Mouse (Mus musculus) brain, adult 2 months (tissue): Measurements from ENCODE around the gene Impg1.
"Not testable (repeated sequence)": the region's sequence is repeated elsewhere in the genome, so short reads cannot be mapped to it uniquely, and the experiment has no call there.

Source experiments
- DNase-seq: peaks from one replicate; pipeline ENCODE4 v3.0.0; 2011; ENCODE audit warnings: low read depth, low spot score

The Impg1 gene

GRCm38 (mm10) chr9:80344451-80345000 lies 120.8 kb downstream of the Impg1 start:
- no peak for DNase-seq

- no peak for DNase-seq
These were observed 122.8 kb downstream of the Impg1 start for GRCm38 (mm10) chr9:80342520-80342919.

DNA sequence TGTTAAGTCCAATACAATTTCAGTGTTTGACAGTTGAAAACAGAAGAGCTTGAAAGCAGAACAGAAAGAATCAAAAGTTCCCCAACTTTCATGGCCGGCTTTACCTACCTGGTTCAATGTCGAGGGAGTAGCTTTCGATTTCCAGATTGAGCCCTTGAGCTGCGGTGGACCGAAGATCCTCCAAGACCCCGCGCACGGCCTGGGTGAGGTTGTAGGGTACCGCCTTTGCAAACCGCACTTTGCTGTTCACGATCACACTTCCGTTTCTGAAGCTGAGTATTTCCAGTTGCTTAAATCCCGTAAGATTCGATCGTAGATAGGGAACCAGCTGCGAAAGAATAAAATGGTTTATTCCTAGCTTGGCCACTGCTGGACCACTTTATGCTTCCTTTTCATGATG lies 123.5 kb downstream of the Impg1 start:
- no peak for DNase-seq

GRCm38 (mm10) chr9:80340927-80341326 lies 124.4 kb downstream of the Impg1 start:
- DNase-seq, result peak; percentile 27

- no peak for DNase-seq
These were observed 127.3 kb downstream of the Impg1 start for GRCm38 (mm10) chr9:80338026-80338425.

DNA sequence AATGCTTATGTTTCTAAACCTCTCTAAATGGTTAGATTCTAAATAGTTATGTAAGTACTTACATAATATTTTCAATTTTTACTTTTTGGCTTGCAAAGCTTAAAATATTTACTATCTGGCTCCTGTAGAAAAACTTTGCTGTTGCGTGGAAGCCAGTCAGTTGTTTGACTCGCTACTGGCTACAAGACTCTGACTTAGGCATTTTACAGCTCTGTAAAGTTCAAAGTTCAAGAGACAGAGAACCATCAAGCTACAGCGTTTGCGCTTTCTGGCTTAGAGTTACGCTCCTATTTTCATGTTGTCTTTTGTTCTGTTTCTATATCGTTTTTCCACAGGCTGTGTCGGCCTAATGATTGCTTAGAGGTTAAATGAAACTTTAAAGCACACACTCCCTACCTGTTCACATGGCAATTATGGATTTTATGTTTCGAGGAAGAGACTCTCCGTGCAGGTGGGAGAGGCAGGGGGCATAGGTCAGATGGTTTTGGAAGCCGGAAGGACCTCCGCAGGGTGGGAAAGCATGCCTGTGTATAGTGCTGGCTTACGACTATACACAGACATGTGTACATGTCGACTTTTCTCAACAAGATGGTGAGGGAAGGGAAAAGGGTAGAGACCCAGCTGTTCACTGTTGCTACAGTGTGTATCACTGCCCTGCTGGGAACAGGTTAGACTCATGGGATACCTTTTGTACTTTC lies 129.5 kb downstream of the Impg1 start:
- DNase-seq, result no peak

GRCm38 (mm10) chr9:80333998-80334605 lies 131.2 kb downstream of the Impg1 start:
- DNase-seq, result no peak

DNA sequence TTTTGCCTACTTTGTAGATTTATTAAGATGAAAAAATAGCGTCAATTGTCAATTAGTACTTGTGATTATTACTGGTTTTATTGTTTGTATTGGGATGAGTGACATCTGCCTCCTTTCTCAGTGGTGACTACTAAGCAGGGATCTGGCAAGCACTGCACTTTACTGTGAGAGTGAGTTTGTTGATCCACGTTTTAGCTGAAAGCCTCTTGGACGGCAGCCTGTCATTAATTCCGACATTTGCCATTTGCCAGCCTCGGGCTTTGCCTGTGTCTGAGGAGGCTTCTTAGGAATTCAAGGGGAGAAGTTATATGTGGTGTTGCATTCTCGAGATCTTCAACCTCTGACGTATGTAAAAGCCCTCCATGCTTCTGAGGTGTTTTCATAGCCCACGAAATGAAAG lies 131.8 kb downstream of the Impg1 start:
- peak; percentile 18 for DNase-seq

GRCm38 (mm10) chr9:80332153-80332552 lies 133.1 kb downstream of the Impg1 start:
- DNase-seq, result peak; percentile 73

GRCm38 (mm10) chr9:80321051-80321887 lies 144.0 kb downstream of the Impg1 start:
- not testable (repeated sequence) for DNase-seq

- DNase-seq, result no peak
These were observed 147.3 kb downstream of the Impg1 start for GRCm38 (mm10) chr9:80318027-80318426.

- no peak for DNase-seq
These were observed 149.4 kb downstream of the Impg1 start for GRCm38 (mm10) chr9:80315922-80316321.

- no peak for DNase-seq
These were observed 151.7 kb downstream of the Impg1 start for GRCm38 (mm10) chr9:80313610-80314009.

- no peak for DNase-seq
These were observed 157.7 kb downstream of the Impg1 start for GRCm38 (mm10) chr9:80307629-80308028.

DNA sequence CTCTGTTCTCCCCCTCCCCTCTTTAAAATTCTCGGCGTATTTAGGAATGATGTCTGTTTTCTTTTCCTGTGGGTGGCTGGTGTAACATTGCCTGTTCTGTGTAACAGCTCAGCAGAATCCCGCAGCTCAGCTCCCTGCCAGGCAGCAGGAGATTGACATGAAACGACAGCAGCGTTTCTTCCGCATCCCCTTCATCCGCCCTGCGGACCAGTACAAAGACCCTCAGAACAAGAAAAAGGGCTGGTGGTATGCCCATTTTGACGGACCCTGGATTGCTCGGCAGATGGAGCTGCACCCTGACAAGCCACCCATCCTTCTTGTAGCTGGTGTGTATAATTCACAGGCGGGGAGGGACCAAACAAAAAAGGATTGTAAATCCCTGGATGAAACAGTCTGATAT lies 158.4 kb downstream of the Impg1 start:
- DNase-seq, result peak; percentile 17

GRCm38 (mm10) chr9:80306390-80306789 lies 158.9 kb downstream of the Impg1 start:
- DNase-seq, result no peak

DNA sequence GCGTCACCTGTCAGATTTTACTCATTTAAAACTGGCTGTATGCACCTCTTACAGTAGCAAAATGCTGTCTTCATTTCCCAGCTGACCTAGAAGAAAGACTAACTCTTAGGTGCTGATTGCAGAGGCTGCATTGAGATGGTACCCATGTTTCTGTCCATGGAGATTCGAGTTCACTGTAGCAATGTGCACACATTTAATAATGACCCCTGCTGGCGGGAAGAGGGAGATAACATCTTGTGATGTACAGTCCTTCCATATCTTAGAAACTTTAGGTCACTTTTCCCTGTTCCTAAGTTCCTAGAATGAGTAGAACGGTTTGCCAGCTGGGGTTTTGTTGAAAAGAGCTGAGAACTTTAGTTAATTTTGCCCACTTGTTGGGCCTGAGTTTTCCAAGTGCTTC lies 161.8 kb downstream of the Impg1 start:
- peak; percentile 23 for DNase-seq

- DNase-seq, result no peak
These were observed 166.2 kb downstream of the Impg1 start for GRCm38 (mm10) chr9:80299031-80299430.

DNA sequence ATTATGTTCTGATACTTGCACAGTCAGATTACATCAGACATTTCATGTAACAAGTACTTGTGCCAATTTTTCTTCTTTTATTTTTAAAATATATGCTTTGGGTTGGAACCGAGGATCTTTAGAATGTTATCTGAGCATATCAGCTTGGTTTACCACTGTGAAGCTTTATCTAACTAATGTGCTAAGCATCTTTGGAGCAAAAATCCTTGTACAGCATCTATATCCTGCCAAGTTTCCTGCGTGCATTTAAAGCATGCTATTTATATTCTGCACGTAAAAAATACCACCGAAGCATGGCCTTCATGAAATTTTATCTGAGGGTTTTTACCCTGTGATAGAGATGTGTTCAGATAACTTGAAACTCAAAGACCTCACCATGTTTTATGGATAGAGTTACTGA lies 169.2 kb downstream of the Impg1 start:
- DNase-seq, result no peak

- peak; percentile 57 for DNase-seq
These were observed 172.2 kb downstream of the Impg1 start for GRCm38 (mm10) chr9:80293056-80293584.

- DNase-seq, result no peak
These were observed 178.4 kb downstream of the Impg1 start for GRCm38 (mm10) chr9:80286845-80287244.
